Mouse (Mus musculus) liver, postnatal 0 days (tissue): ENCODE results near the gene Npr2. TPM values are rescaled to one million over a fixed set of nuclear protein-coding genes. Genes with fewer than 3 reads are reported as not detected.

Experiments used
- ATAC-seq: fragments of 200-750 bp; cut with Nextera tagmentation; 2 replicates; pipeline ENCODE4 v1.8.0; 2017; ENCODE audit warnings: mild to moderate bottlenecking, moderate library complexity
- DNase-seq: peaks from one replicate; pipeline ENCODE4 v3.0.0-alpha.2; 2016
- H3K27ac ChIP-seq: fragments of 300-500 bp; sonication (generic); 2 replicates; pipeline ENCODE4 v1.5.1; 2014; ENCODE audit warnings: antibody characterized with exemption, moderate library complexity, mild to moderate bottlenecking, low read depth
- H3K27me3 ChIP-seq: fragments of 300-500 bp; sonication (generic); 2 replicates; pipeline ENCODE4 v1.6.1; 2014; ENCODE audit warnings: low read length, control low read depth, mixed read lengths; ENCODE audit not compliant: insufficient read depth
- H3K36me3 ChIP-seq: fragments of 300-500 bp; sonication (generic); replicated peaks from 2 replicates; pipeline ENCODE4 v1.6.1; 2014; ENCODE audit warnings: mild to moderate bottlenecking, control low read depth, low read length, moderate library complexity, mixed read lengths; ENCODE audit not compliant: insufficient read depth
- H3K4me1 ChIP-seq: fragments of 300-500 bp; sonication (generic); 2 replicates; pipeline ENCODE4 v1.6.1; 2014; ENCODE audit warnings: antibody characterized with exemption, mild to moderate bottlenecking, control low read depth; ENCODE audit not compliant: insufficient read depth
- H3K4me2 ChIP-seq: fragments of 300-500 bp; sonication (generic); 2 replicates; pipeline ENCODE4 v1.6.1; 2014; ENCODE audit warnings: low read depth, mild to moderate bottlenecking, low read length, moderate library complexity, mixed read lengths
- H3K4me3 ChIP-seq: fragments of 300-500 bp; sonication (generic); 2 replicates; pipeline ENCODE4 v1.5.1; 2014; ENCODE audit warnings: low read depth, low read length
- H3K9ac ChIP-seq: fragments of 300-500 bp; sonication (generic); replicated peaks from 2 replicates; pipeline ENCODE4 v1.6.1; 2014; ENCODE audit warnings: mild to moderate bottlenecking, moderate library complexity
- H3K9me3 ChIP-seq: fragments of 300-500 bp; sonication (generic); 2 replicates; pipeline ENCODE4 v1.6.1; 2016; ENCODE audit warnings: mild to moderate bottlenecking, control low read depth, low read length, mixed read lengths
- CTCF ChIP-seq: sonication (generic); IDR thresholded peaks from 2 replicates; pipeline ENCODE4 v1.5.1; 2016; ENCODE audit warnings: antibody characterized with exemption, low read depth
- EP300 ChIP-seq: IDR thresholded peaks from 2 replicates; pipeline ENCODE4 v1.6.1; 2016; ENCODE audit warnings: antibody characterized with exemption, low read depth, mild to moderate bottlenecking
- WGBS: fragments of 180-500 bp; shearing (Covaris S2); extraction: QIAGEN DNeasy Blood & Tissue Kit; methylation state at CpG from one replicate; pipeline ENCODE4 v1.1.7; 2014; ENCODE audit not compliant: insufficient replicate concordance; 5-methylcytosine and 5-hydroxymethylcytosine counted together
- polyA plus RNA-seq: library from polyadenylated mRNA; unstranded; fragments of >200 nt; fragmentation: Nextera tagmentation; extraction: Ambion mirVana; gene quantifications from 2 replicates; pipeline ENCODE4 v1.2.1, GENCODE M21; 2015

The Npr2 gene
- polyA plus RNA-seq, 1 experiment from 2014 or later, result 0.54 TPM

GRCm38 (mm10) chr4:43631956-43632920 is 503 bp downstream of the Npr2 start:
- H3K36me3 ChIP-seq, result no peaks in the 10 kb centered on the region
- H3K4me2 ChIP-seq, result peak overlapping the region; percentile 86
- TF ChIP-seq CTCF (no peak), EP300 (no peak)
- H3K27ac ChIP-seq, result no peak overlapping the region
- peak overlapping the region; percentile 60; the same call in 1 of the 2 replicates for H3K9ac ChIP-seq
- no peaks in the 10 kb centered on the region for H3K9me3 ChIP-seq
- H3K4me1 ChIP-seq, result no peaks in the 10 kb centered on the region
- peak; percentile 15 for DNase-seq
- peaks cover 26% of the 10 kb centered on the region for H3K27me3 ChIP-seq
- peak overlapping the region; percentile 55 for H3K4me3 ChIP-seq
- no peak for ATAC-seq
- 65% methylated on average over 42 of the region's 42 CpGs for WGBS

GRCm38 (mm10) chr4:43633296-43633695 is 1.6 kb downstream of the Npr2 start:
- Histone ChIP-seq H3K9me3 (no peaks in the 10 kb centered on the region), H3K27me3 (peaks cover 26% of the 10 kb centered on the region), H3K36me3 (no peaks in the 10 kb centered on the region), H3K4me2 (no peak overlapping the region), H3K27ac (no peak overlapping the region), H3K9ac (no peak overlapping the region), H3K4me3 (no peak overlapping the region), H3K4me1 (no peaks in the 10 kb centered on the region)
- peak; percentile 11 for DNase-seq
- 75% methylated on average over 8 of the region's 8 CpGs for WGBS
- TF ChIP-seq EP300 (no peak), CTCF (no peak)
- ATAC-seq, result no peak

GRCm38 (mm10) chr4:43633736-43634135 is 2.0 kb downstream of the Npr2 start:
- Histone ChIP-seq H3K4me1 (no peaks in the 10 kb centered on the region), H3K27ac (no peak overlapping the region), H3K27me3 (peaks cover 26% of the 10 kb centered on the region), H3K4me3 (no peak overlapping the region), H3K9ac (no peak overlapping the region), H3K36me3 (no peaks in the 10 kb centered on the region), H3K4me2 (no peak overlapping the region), H3K9me3 (no peaks in the 10 kb centered on the region)
- peak; percentile 6 for DNase-seq
- TF ChIP-seq EP300 (no peak), CTCF (no peak)
- WGBS, result 85% methylated on average over 2 of the region's 2 CpGs
- ATAC-seq, result no peak

GRCm38 (mm10) chr4:43634621-43635374 is 3.1 kb downstream of the Npr2 start:
- peaks cover 26% of the 10 kb centered on the region for H3K27me3 ChIP-seq
- no peak overlapping the region for H3K9ac ChIP-seq
- no peak overlapping the region for H3K4me3 ChIP-seq
- no peak for ATAC-seq
- no peak overlapping the region for H3K4me2 ChIP-seq
- DNase-seq, result peak; percentile 6
- no peak for TF ChIP-seq CTCF
- no peak for TF ChIP-seq EP300
- H3K36me3 ChIP-seq, result no peaks in the 10 kb centered on the region
- no peak overlapping the region for H3K27ac ChIP-seq
- 83% methylated on average over 7 of the region's 7 CpGs for WGBS
- H3K9me3 ChIP-seq, result no peaks in the 10 kb centered on the region
- H3K4me1 ChIP-seq, result no peaks in the 10 kb centered on the region

- TF ChIP-seq EP300, result no peak
- TF ChIP-seq CTCF, result no peak
- no peak for ATAC-seq
- H3K27ac ChIP-seq, result no peak overlapping the region
- H3K27me3 ChIP-seq, result peaks cover 12% of the 10 kb centered on the region
- no peaks in the 10 kb centered on the region for H3K4me1 ChIP-seq
- H3K4me2 ChIP-seq, result no peak overlapping the region
- no peaks in the 10 kb centered on the region for H3K36me3 ChIP-seq
- no peak overlapping the region for H3K9ac ChIP-seq
- WGBS, result 72% methylated on average over 6 of the region's 6 CpGs
- H3K4me3 ChIP-seq, result no peak overlapping the region
- peak; percentile 3 for DNase-seq
- H3K9me3 ChIP-seq, result no peaks in the 10 kb centered on the region
Observed at GRCm38 (mm10) chr4:43636751-43637150, 5.0 kb downstream of the Npr2 start.

GRCm38 (mm10) chr4:43640076-43640475 is 8.3 kb downstream of the Npr2 start:
- Histone ChIP-seq H3K4me2 (no peak overlapping the region), H3K27ac (no peak overlapping the region), H3K9me3 (no peaks in the 10 kb centered on the region), H3K9ac (no peak overlapping the region), H3K27me3 (no peaks in the 10 kb centered on the region), H3K36me3 (no peaks in the 10 kb centered on the region), H3K4me1 (no peaks in the 10 kb centered on the region), H3K4me3 (no peak overlapping the region)
- no peak for ATAC-seq
- DNase-seq, result peak; percentile 11
- TF ChIP-seq CTCF (no peak), EP300 (no peak)
- 53% methylated on average over 9 of the region's 9 CpGs for WGBS
